Mouse (Mus musculus) right cerebral cortex, postnatal 36 days (tissue): ENCODE data around the gene Zfp428.
A peak's percentile ranks its signal among the peaks of the same experiment; 100 is the strongest.
"Not testable (repeated sequence)": the region's sequence is repeated elsewhere in the genome, so short reads cannot be mapped to it uniquely, and the experiment has no call there.

ENCODE experiments used
- DNase-seq, 2 experiments: peaks; one replicate each; pipeline ENCODE4 v3.0.0; 2022; ENCODE audit warnings: low spot score in 2 of 2, mixed read lengths in 1 of 2

Gene Zfp428

GRCm38 (mm10) chr7:24480986-24481473 is 25.8 kb upstream of the Zfp428 start:
- DNase-seq, result no peak

- DNase-seq, result peak; percentile 79 to 82
Observed at GRCm38 (mm10) chr7:24481474-24482207, 25.2 kb upstream of the Zfp428 start, which contains the start of gene Cadm4. Cadm4 (plus strand) TSS chr7:24482023.

- DNase-seq, result no peak
Observed at GRCm38 (mm10) chr7:24482208-24483020, 24.4 kb upstream of the Zfp428 start.

GRCm38 (mm10) chr7:24483291-24483690 is 23.5 kb upstream of the Zfp428 start:
- DNase-seq, result not testable (repeated sequence)

GRCm38 (mm10) chr7:24485481-24485880 is 21.3 kb upstream of the Zfp428 start:
- DNase-seq, result no peak

GRCm38 (mm10) chr7:24486654-24487130 is 20.1 kb upstream of the Zfp428 start:
- DNase-seq, result no peak

GRCm38 (mm10) chr7:24487403-24487802 is 19.4 kb upstream of the Zfp428 start:
- DNase-seq, result no peak

- no peak for DNase-seq
Observed at GRCm38 (mm10) chr7:24488303-24488702, 18.5 kb upstream of the Zfp428 start.

GRCm38 (mm10) chr7:24499856-24500577 is 6.8 kb upstream of the Zfp428 start:
- no peak for DNase-seq

GRCm38 (mm10) chr7:24500929-24501328 is 5.9 kb upstream of the Zfp428 start:
- DNase-seq, result no peak

- no peak for DNase-seq
Observed at GRCm38 (mm10) chr7:24501492-24501891, 5.3 kb upstream of the Zfp428 start.

GRCm38 (mm10) chr7:24504004-24504403 is 2.8 kb upstream of the Zfp428 start:
- no peak for DNase-seq

GRCm38 (mm10) chr7:24504868-24505267 is 1.9 kb upstream of the Zfp428 start:
- no peak for DNase-seq

- DNase-seq, result no peak
Observed at GRCm38 (mm10) chr7:24505447-24506064, 1.2 kb upstream of the Zfp428 start.

GRCm38 (mm10) chr7:24506065-24506459 is 744 bp upstream of the Zfp428 start:
- no peak for DNase-seq

- no peak for DNase-seq
Observed at GRCm38 (mm10) chr7:24506476-24506837, 349 bp upstream of the Zfp428 start.

GRCm38 (mm10) chr7:24507726-24508114 is 914 bp downstream of the Zfp428 start:
- no peak for DNase-seq

GRCm38 (mm10) chr7:24512355-24512754 is 5.5 kb downstream of the Zfp428 start, which contains the start of gene AC161166.1:
AC161166.1 (minus strand) TSS chr7:24512455.
- DNase-seq, result no peak

- not testable (repeated sequence) for DNase-seq
Observed at GRCm38 (mm10) chr7:24516319-24516718, 9.5 kb downstream of the Zfp428 start.

- no peak for DNase-seq
Observed at GRCm38 (mm10) chr7:24517077-24517476, 10.3 kb downstream of the Zfp428 start.

GRCm38 (mm10) chr7:24517654-24518053 is 10.8 kb downstream of the Zfp428 start:
- peak; percentile 65 to 78 for DNase-seq
